10 mouse cellular contexts compared by ENCODE assay signal in genomic region chr17:52461264-52461663, GRCm38 (mm10).
DNase-seq lines count a peak whose midpoint lies in the region; ATAC-seq lines count a peak whose summit lies in the region.
"Had no signal": no experiment of that assay in that cellular context is flagged by ENCODE, and none has a peak within 500 bp of the region (broad histone marks: within the 10 kb centered on the region; RNA-seq: fewer than 3 reads in every experiment).

No protein-coding gene starts in this region.

- H3K4me2 ChIP-seq in neural tube, embryonic 12.5 days (replicated peaks): no peak overlapping the region
- peak overlapping the region; percentile 16 for H3K4me2 ChIP-seq in midbrain, embryonic 15.5 days

- DNase-seq in cerebellum, postnatal 25 days: peak; percentile 24 to 45
- DNase-seq in cerebellum, adult 8-10 months: no peak
- DNase-seq in neural tube, embryonic 10.5 days (ENCODE audit: extremely low spot score, low spot score): no peak
- DNase-seq in thymus, postnatal 4 days: peak; percentile 65
- DNase-seq in kidney, postnatal 25 days: no peak
- DNase-seq in urinary bladder, adult 18-20 months (ENCODE audit: low spot score in 2 of 2): no peak
- DNase-seq: lung, adult 18-20 months had no signal

- H3K27ac ChIP-seq in neural tube, embryonic 12.5 days: no peak overlapping the region
- H3K27ac ChIP-seq in midbrain, embryonic 15.5 days: 0 out of 2 replicates have a peak overlapping the region, but pooled peaks have one; percentile 38

- H3K9ac ChIP-seq in neural tube, embryonic 12.5 days: no peak overlapping the region
- no peak overlapping the region for H3K9ac ChIP-seq in midbrain, embryonic 15.5 days

- no peaks in the 10 kb centered on the region for H3K9me3 ChIP-seq in neural tube, embryonic 12.5 days
- H3K9me3 ChIP-seq in midbrain, embryonic 15.5 days: no peaks in the 10 kb centered on the region

- no peaks in the 10 kb centered on the region for H3K27me3 ChIP-seq in neural tube, embryonic 12.5 days (replicated peaks)
- H3K27me3 ChIP-seq in midbrain, embryonic 15.5 days (replicated peaks): no peaks in the 10 kb centered on the region
- H3K27me3 ChIP-seq: CH12.LX had no signal

- peak; percentile 27; the same call in 1 of the 2 replicates for ATAC-seq in neural tube, embryonic 12.5 days (ENCODE audit: low FRiP score, low read depth)
- ATAC-seq in midbrain, embryonic 15.5 days (replicated peaks): peak; percentile 53

- H3K4me1 ChIP-seq in neural tube, embryonic 12.5 days: no peaks in the 10 kb centered on the region
- peaks cover 22% of the 10 kb centered on the region for H3K4me1 ChIP-seq in midbrain, embryonic 15.5 days

- WGBS in neural tube, embryonic 12.5 days: 72% methylated on average over 11 of the region's 11 CpGs
- WGBS in midbrain, embryonic 15.5 days: 28% methylated on average over 11 of the region's 11 CpGs

- no peak overlapping the region for H3K4me3 ChIP-seq in neural tube, embryonic 12.5 days
- no peak overlapping the region for H3K4me3 ChIP-seq in midbrain, embryonic 15.5 days

- no peaks in the 10 kb centered on the region for H3K36me3 ChIP-seq in neural tube, embryonic 12.5 days
- H3K36me3 ChIP-seq in midbrain, embryonic 15.5 days (replicated peaks): no peaks in the 10 kb centered on the region

Comparison
In these comparisons a context has a peak if more than half of its experiments do, and no peak if none do; other contexts are left out.
1. DNase-seq: peak in cerebellum, postnatal 25 days (2 of 2) and thymus, postnatal 4 days (single experiment); none in cerebellum, adult 8-10 months (single experiment), neural tube, embryonic 10.5 days (single experiment), kidney, postnatal 25 days (0 of 2) and urinary bladder, adult 18-20 months (0 of 2).